Mouse (Mus musculus): ENCODE measurements around the gene Ctnna3.
"Not testable (repeated sequence)": the region's sequence is repeated elsewhere in the genome, so short reads cannot be mapped to it uniquely, and the experiment has no call there.

The Ctnna3 gene

GRCm38 (mm10) chr10:64940975-64941374, 1511.1 kb downstream of the Ctnna3 start:
- DNase-seq (ENCODE audit: low spot score), result no peak

DNA sequence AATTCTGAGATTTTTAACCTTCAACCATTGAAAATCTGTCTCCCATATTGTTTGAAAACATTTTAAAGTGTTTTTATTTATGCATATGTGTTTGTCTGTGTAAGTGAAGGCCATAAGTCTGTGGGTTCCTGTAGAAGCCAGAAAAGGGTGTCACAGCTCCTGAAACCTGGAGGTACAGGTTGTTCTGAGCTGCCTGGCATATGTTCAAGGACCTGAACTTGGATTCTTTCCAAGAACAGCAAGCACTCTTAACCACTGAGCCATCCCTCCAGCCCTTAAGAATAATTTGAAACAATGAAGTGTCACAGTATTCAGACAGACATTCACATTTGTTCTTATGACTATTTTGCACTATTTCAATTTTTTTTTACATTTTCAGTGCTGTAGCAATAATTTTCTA, 1528.5 kb downstream of the Ctnna3 start:
- no peak for DNase-seq (ENCODE audit: low spot score)

DNA sequence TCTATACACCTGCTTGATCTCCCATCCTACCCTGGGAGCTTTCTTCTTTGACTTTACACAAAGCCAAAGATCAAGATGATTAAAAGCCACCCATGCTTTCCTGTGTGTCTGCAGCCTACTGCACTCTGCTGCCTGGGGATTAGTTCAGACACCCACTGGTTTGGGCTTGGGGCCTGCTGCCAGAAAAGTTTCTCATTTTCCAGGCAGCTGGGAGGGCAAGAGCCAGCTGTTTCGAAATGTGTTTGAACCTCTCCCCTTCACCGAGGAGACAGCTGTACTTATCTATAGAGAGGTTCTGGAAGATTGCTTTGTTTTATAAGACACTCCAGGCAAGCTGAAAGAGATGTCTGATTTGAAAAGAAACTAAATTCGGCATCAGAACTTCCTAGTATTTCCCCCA, 1563.0 kb downstream of the Ctnna3 start:
- no peak for DNase-seq (ENCODE audit: low spot score)

- no peak for DNase-seq (ENCODE audit: low spot score)
These were observed 1583.6 kb downstream of the Ctnna3 start for GRCm38 (mm10) chr10:65013525-65013924.

- DNase-seq (ENCODE audit: low spot score), result no peak
These were observed 1592.8 kb downstream of the Ctnna3 start for GRCm38 (mm10) chr10:65022667-65023066.

GRCm38 (mm10) chr10:65033516-65033915, 1603.6 kb downstream of the Ctnna3 start:
- not testable (repeated sequence) for DNase-seq (ENCODE audit: low spot score)
